Mouse (Mus musculus): ENCODE data around the gene Polr2a. TPM values are rescaled to one million over a fixed set of nuclear protein-coding genes. Genes with fewer than 3 reads are reported as not detected.
A peak's percentile ranks its signal among the peaks of the same experiment; 100 is the strongest.

Gene Polr2a
- 14.3 and 16.0 TPM in 2 replicates for polyA plus RNA-seq (2012; rRNA removed)
- 19.5 and 22.4 TPM in 2 replicates for polyA plus RNA-seq (2014; fragmentation: Nextera tagmentation; extraction: Ambion mirVana)

DNA sequence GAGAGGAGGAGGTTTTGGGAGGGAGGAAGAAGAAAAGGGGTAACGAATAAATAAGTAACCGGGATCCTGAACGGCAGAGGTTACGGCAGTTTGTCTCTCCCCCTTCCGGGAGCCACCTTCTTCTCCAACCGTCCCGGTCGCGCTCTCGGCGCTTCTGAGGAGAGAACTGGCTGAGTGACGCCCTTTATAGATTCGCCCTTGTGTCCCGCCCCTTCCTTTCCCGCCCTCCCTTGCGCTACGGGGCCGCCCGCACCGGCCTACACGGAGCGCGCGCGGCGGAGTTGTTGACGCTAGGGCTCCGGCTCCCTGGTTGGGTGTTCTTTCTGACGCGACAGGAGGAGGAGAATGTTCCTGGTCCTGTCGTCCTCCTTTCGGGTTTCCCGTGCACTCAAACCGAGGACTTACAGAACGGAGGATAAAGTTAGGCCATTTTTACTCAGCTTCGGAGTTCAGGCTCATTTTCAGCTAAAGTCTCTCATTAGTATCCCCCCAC is at the start of gene Polr2a:
TSS of gene Polr2a (minus strand) at position 160 of the 493 bp plus-strand sequence.
- peak within 1 kb of the TSS; percentile 92 for H3K9ac ChIP-seq (replicated peaks)
- 0 out of 2 replicates have a peak, but pooled peaks cover 5% of the 10 kb centered on the region for H3K36me3 ChIP-seq (replicated peaks; ENCODE audit: control insufficient read depth, insufficient read depth, low read depth)
- H3K4me3 ChIP-seq (ENCODE audit: insufficient read depth in 1 of 2, low read depth in 2 of 2, low read length in 2 of 2) = peak within 1 kb of the TSS; percentile 79 to 88
- peaks cover 32 to 34% of the 10 kb centered on the region in 2 experiments for H3K4me1 ChIP-seq (replicated peaks; ENCODE audit: control insufficient read depth in 2 of 2, insufficient read depth in 2 of 2, low read length in 1 of 2)
- H3K27me3 ChIP-seq (ENCODE audit: control insufficient read depth, insufficient read depth, low read length) = no peaks in the 10 kb centered on the region
- H3K4me2 ChIP-seq (ENCODE audit: low read depth) = peak within 1 kb of the TSS; percentile 82
- under 1% methylated on average over 33 of the region's 36 CpGs for WGBS (ENCODE audit: insufficient replicate concordance)
- TF ChIP-seq EP300 (IDR thresholded peaks at IDR 0.05; ENCODE audit: low read depth) (peak; percentile 72), CTCF (IDR thresholded peaks at IDR 0.05; ENCODE audit: low read depth) (peak; percentile 17; the same call in 1 of the 2 replicates)
- peak; percentile 92 for ATAC-seq (ENCODE audit: insufficient read depth)
- DNase-seq (ENCODE audit: low read depth in 3 of 3, low spot score in 3 of 3) = peak; percentile 94 to 96 (median 95)
- H3K9me3 ChIP-seq (ENCODE audit: control insufficient read depth, low read length) = no peaks in the 10 kb centered on the region
- peak within 1 kb of the TSS; percentile 97 for H3K27ac ChIP-seq

DNA sequence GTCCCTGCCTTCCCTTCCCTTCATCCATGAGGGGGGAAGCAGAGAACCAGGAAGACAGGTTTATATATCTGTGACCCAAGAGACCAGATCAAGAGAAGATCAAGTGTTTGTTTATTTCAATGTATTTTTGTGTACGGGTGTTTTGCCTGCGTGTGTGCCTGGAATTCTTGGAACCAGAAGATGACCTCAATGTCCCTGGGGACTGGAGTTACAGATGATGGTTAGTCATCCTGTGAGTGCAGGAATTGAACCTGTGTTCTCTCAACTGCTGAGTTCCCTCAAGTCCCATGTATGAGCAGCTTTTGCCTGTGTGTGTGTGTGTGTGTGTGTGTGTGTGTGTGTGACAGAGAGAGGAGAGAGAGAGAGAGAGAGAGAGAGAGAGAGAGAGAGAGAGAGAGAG is 49.2 kb upstream of the Polr2a start:
- peaks cover 41% of the 10 kb centered on the region for H3K27me3 ChIP-seq (ENCODE audit: control insufficient read depth, insufficient read depth, low read length)
- H3K9me3 ChIP-seq (ENCODE audit: control insufficient read depth, low read length) = no peaks in the 10 kb centered on the region; the same call in 1 of the 2 replicates
- H3K4me2 ChIP-seq (ENCODE audit: low read depth) = no peak overlapping the region
- TF ChIP-seq EP300 (IDR thresholded peaks at IDR 0.05; ENCODE audit: low read depth) = no peak
- TF ChIP-seq CTCF (IDR thresholded peaks at IDR 0.05; ENCODE audit: low read depth) = no peak
- H3K9ac ChIP-seq (replicated peaks) = no peak overlapping the region
- no peak overlapping the region for H3K4me3 ChIP-seq (ENCODE audit: insufficient read depth in 1 of 2, low read depth in 2 of 2, low read length in 2 of 2)
- WGBS (ENCODE audit: insufficient replicate concordance) = 59% methylated on average over 2 of the region's 2 CpGs
- no peaks in the 10 kb centered on the region; a peak in 2 of 4 replicates for H3K4me1 ChIP-seq (replicated peaks; ENCODE audit: control insufficient read depth in 2 of 2, insufficient read depth in 2 of 2, low read length in 1 of 2)
- DNase-seq (ENCODE audit: low read depth in 3 of 3, low spot score in 3 of 3) (no peak), ATAC-seq (ENCODE audit: insufficient read depth) (no peak)
- H3K36me3 ChIP-seq (replicated peaks; ENCODE audit: control insufficient read depth, insufficient read depth, low read depth) = no peaks in the 10 kb centered on the region
- H3K27ac ChIP-seq = no peak overlapping the region

DNA sequence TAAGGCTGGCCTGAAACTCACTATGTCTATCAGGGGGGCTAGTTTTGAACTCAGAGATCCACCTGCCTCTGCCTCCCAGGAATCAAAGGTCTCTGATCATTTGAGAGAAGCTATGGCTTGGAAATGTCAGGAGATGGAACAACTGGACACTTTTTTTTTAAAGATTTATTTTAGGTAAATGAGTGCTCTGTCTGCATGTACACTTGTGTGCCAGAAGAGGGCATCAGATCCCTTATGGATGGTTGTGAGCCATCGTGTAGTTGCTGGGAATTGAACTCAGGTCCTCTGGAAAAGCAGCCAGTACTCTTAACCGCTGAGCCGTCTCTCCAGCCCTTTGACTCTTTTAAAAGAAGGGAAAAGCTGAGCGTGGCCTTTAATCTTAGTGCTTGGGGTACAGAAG is 47.9 kb upstream of the Polr2a start:
- 70% methylated on average over 4 of the region's 4 CpGs for WGBS (ENCODE audit: insufficient replicate concordance)
- Histone ChIP-seq H3K27ac (no peak overlapping the region), H3K4me2 (ENCODE audit: low read depth) (no peak overlapping the region), H3K27me3 (ENCODE audit: control insufficient read depth, insufficient read depth, low read length) (peaks cover 53% of the 10 kb centered on the region), H3K9me3 (ENCODE audit: control insufficient read depth, low read length) (no peaks in the 10 kb centered on the region; the same call in 1 of the 2 replicates), H3K36me3 (replicated peaks; ENCODE audit: control insufficient read depth, insufficient read depth, low read depth) (no peaks in the 10 kb centered on the region), H3K9ac (replicated peaks) (no peak overlapping the region), H3K4me1 (replicated peaks; ENCODE audit: control insufficient read depth in 2 of 2, insufficient read depth in 2 of 2, low read length in 1 of 2) (no peaks in the 10 kb centered on the region; a peak in 2 of 4 replicates), H3K4me3 (ENCODE audit: insufficient read depth in 1 of 2, low read depth in 2 of 2, low read length in 2 of 2) (no peak overlapping the region)
- no peak for TF ChIP-seq EP300 (IDR thresholded peaks at IDR 0.05; ENCODE audit: low read depth)
- peak; percentile 60 for TF ChIP-seq CTCF (IDR thresholded peaks at IDR 0.05; ENCODE audit: low read depth)
- no peak for DNase-seq (ENCODE audit: low read depth in 3 of 3, low spot score in 3 of 3)
- no peak for ATAC-seq (ENCODE audit: insufficient read depth)

GRCm38 (mm10) chr11:69804972-69805909 is 46.8 kb upstream of the Polr2a start, which contains the start of gene Tmem102:
TSS of gene Tmem102 (minus strand) at chr11:69805624.
- ATAC-seq (ENCODE audit: insufficient read depth) (no peak), DNase-seq (ENCODE audit: low read depth in 3 of 3, low spot score in 3 of 3) (no peak)
- no peak within 1 kb of the TSS for H3K9ac ChIP-seq (replicated peaks)
- H3K27me3 ChIP-seq (ENCODE audit: control insufficient read depth, insufficient read depth, low read length) = peaks cover 65% of the 10 kb centered on the region
- no peak for TF ChIP-seq CTCF (IDR thresholded peaks at IDR 0.05; ENCODE audit: low read depth)
- no peak for TF ChIP-seq EP300 (IDR thresholded peaks at IDR 0.05; ENCODE audit: low read depth)
- H3K9me3 ChIP-seq (ENCODE audit: control insufficient read depth, low read length) = no peaks in the 10 kb centered on the region
- peak within 1 kb of the TSS; percentile 65 for H3K4me2 ChIP-seq (ENCODE audit: low read depth)
- H3K36me3 ChIP-seq (replicated peaks; ENCODE audit: control insufficient read depth, insufficient read depth, low read depth) = no peaks in the 10 kb centered on the region
- WGBS (ENCODE audit: insufficient replicate concordance) = 21% methylated on average over 29 of the region's 29 CpGs
- H3K4me3 ChIP-seq (ENCODE audit: insufficient read depth in 1 of 2, low read depth in 2 of 2, low read length in 2 of 2) = 0 out of 4 replicates have a peak within 1 kb of the TSS, but pooled peaks of 1 of the 2 experiments have one; percentile 14
- no peaks in the 10 kb centered on the region; a peak in 2 of 4 replicates for H3K4me1 ChIP-seq (replicated peaks; ENCODE audit: control insufficient read depth in 2 of 2, insufficient read depth in 2 of 2, low read length in 1 of 2)
- no peak within 1 kb of the TSS for H3K27ac ChIP-seq

DNA sequence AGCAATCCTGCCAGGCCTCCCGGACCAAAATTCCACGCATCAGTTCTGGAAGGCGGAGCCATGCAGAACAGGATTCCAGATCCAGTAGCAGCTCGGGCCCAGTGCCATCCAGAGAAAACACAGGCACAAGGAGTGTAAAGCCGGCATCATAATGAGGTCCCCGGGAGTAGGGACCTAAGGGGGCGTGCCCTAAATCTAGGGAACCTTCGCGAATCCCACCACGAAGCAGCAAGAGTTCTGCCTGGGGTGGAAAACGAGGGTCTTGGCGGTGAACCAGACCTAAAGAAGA is 46.2 kb upstream of the Polr2a start:
- Histone ChIP-seq H3K4me2 (ENCODE audit: low read depth) (peak overlapping the region; percentile 65), H3K36me3 (replicated peaks; ENCODE audit: control insufficient read depth, insufficient read depth, low read depth) (no peaks in the 10 kb centered on the region), H3K27ac (no peak overlapping the region), H3K4me1 (replicated peaks; ENCODE audit: control insufficient read depth in 2 of 2, insufficient read depth in 2 of 2, low read length in 1 of 2) (no peaks in the 10 kb centered on the region; a peak in 2 of 4 replicates), H3K4me3 (ENCODE audit: insufficient read depth in 1 of 2, low read depth in 2 of 2, low read length in 2 of 2) (no peak overlapping the region), H3K9ac (replicated peaks) (no peak overlapping the region), H3K9me3 (ENCODE audit: control insufficient read depth, low read length) (no peaks in the 10 kb centered on the region), H3K27me3 (ENCODE audit: control insufficient read depth, insufficient read depth, low read length) (peaks cover 71% of the 10 kb centered on the region)
- DNase-seq (ENCODE audit: low read depth in 3 of 3, low spot score in 3 of 3) = no peak
- no peak for TF ChIP-seq EP300 (IDR thresholded peaks at IDR 0.05; ENCODE audit: low read depth)
- TF ChIP-seq CTCF (IDR thresholded peaks at IDR 0.05; ENCODE audit: low read depth) = no peak
- ATAC-seq (ENCODE audit: insufficient read depth) = no peak
- WGBS (ENCODE audit: insufficient replicate concordance) = 20% methylated on average over 12 of the region's 12 CpGs
